Mouse (Mus musculus) forebrain, postnatal 0 days (tissue): ENCODE measurements around the gene Abi3bp. TPM values are rescaled to one million over a fixed set of nuclear protein-coding genes. Genes with fewer than 3 reads are reported as not detected.

ENCODE experiments used
- ATAC-seq: fragments of 200-750 bp; cut with Nextera tagmentation; 2 replicates; pipeline ENCODE4 v1.8.0; 2017; ENCODE audit warnings: mild to moderate bottlenecking, moderate library complexity
- DNase-seq: peaks from one replicate; pipeline ENCODE4 v3.0.0-alpha.2; 2015
- H3K27ac ChIP-seq: fragments of 300-500 bp; sonication (generic); 2 replicates; pipeline ENCODE4 v1.5.1; 2014; ENCODE audit warnings: low read depth, mild to moderate bottlenecking, antibody characterized with exemption, low read length, moderate library complexity, mixed read lengths
- H3K27me3 ChIP-seq: fragments of 300-500 bp; sonication (generic); 2 replicates; pipeline ENCODE4 v1.6.1; 2014; ENCODE audit warnings: mild to moderate bottlenecking, low read length, mixed read lengths; ENCODE audit not compliant: insufficient read depth
- H3K36me3 ChIP-seq: fragments of 300-500 bp; sonication (generic); 2 replicates; pipeline ENCODE4 v1.6.1; 2014; ENCODE audit warnings: mild to moderate bottlenecking, moderate library complexity; ENCODE audit not compliant: insufficient read depth
- H3K4me1 ChIP-seq: fragments of 300-500 bp; sonication (generic); 2 replicates; pipeline ENCODE4 v1.6.1; 2014; ENCODE audit warnings: antibody characterized with exemption; ENCODE audit not compliant: insufficient read depth
- H3K4me2 ChIP-seq: fragments of 300-500 bp; sonication (generic); 2 replicates; pipeline ENCODE4 v1.6.1; 2014; ENCODE audit warnings: low read depth, mild to moderate bottlenecking, moderate library complexity
- H3K4me3 ChIP-seq: fragments of 300-500 bp; sonication (generic); 2 replicates; pipeline ENCODE4 v1.5.1; 2014; ENCODE audit warnings: low read depth, low read length, mixed read lengths
- H3K9ac ChIP-seq: fragments of 300-500 bp; sonication (generic); 2 replicates; pipeline ENCODE4 v1.6.1; 2014; ENCODE audit warnings: mild to moderate bottlenecking
- H3K9me3 ChIP-seq: fragments of 300-500 bp; sonication (generic); 2 replicates; pipeline ENCODE4 v1.6.1; 2016; ENCODE audit warnings: low read length
- CTCF ChIP-seq: sonication (generic); IDR thresholded peaks from 2 replicates; pipeline ENCODE4 v1.5.1; 2016; ENCODE audit warnings: antibody characterized with exemption, control low read depth, low read depth
- WGBS: fragments of 180-500 bp; shearing (Covaris S2); extraction: QIAGEN DNeasy Blood & Tissue Kit; methylation state at CpG from one replicate; pipeline ENCODE4 v1.1.7; 2014; 5-methylcytosine and 5-hydroxymethylcytosine counted together
- polyA plus RNA-seq: library from polyadenylated mRNA; unstranded; fragments of >200 nt; fragmentation: Nextera tagmentation; extraction: Ambion mirVana; gene quantifications from 2 replicates; pipeline ENCODE4 v1.2.1, GENCODE M21; 2015
- total RNA-seq: library from RNA; depleted of rRNA; stranded (reverse); fragments of >200 nt; gene quantifications from 2 replicates; pipeline ENCODE4 v1.2.3, GENCODE M21; 2014

Abi3bp gene
- total and polyA plus RNA-seq, 2 experiments from 2014 or later = 0.64 to 1.2 TPM

GRCm38 (mm10) chr16:56715608-56716007 is 237.9 kb downstream of the Abi3bp start:
- DNase-seq (no peak), ATAC-seq (no peak)
- TF ChIP-seq CTCF = no peak
- Histone ChIP-seq H3K4me2 (peak overlapping the region; percentile 75), H3K9ac (no peak overlapping the region), H3K4me3 (no peak overlapping the region), H3K27me3 (no peaks in the 10 kb centered on the region), H3K9me3 (no peaks in the 10 kb centered on the region), H3K4me1 (peaks cover 9% of the 10 kb centered on the region; the same call in 1 of the 2 replicates), H3K27ac (no peak overlapping the region), H3K36me3 (peaks cover 16% of the 10 kb centered on the region)
- WGBS = 87% methylated on average over 3 of the region's 3 CpGs

- Histone ChIP-seq H3K4me2 (peak overlapping the region; percentile 75), H3K9ac (peak overlapping the region; percentile 88), H3K9me3 (no peaks in the 10 kb centered on the region), H3K4me3 (peak overlapping the region; percentile 76), H3K27ac (peak overlapping the region; percentile 95), H3K36me3 (peaks cover 5% of the 10 kb centered on the region; the same call in 1 of the 2 replicates), H3K27me3 (no peaks in the 10 kb centered on the region), H3K4me1 (peaks cover 9% of the 10 kb centered on the region; the same call in 1 of the 2 replicates)
- under 1% methylated on average over 36 of the region's 38 CpGs for WGBS
- no peak for TF ChIP-seq CTCF
- ATAC-seq = peak; percentile 54
- peak; percentile 22 for DNase-seq
Observed at GRCm38 (mm10) chr16:56716557-56717179, 239.0 kb downstream of the Abi3bp start.

- Histone ChIP-seq H3K36me3 (no peaks in the 10 kb centered on the region), H3K9me3 (no peaks in the 10 kb centered on the region), H3K27me3 (no peaks in the 10 kb centered on the region), H3K4me1 (peaks cover 9% of the 10 kb centered on the region; the same call in 1 of the 2 replicates), H3K4me3 (peak within 1 kb of the TSS; percentile 76), H3K4me2 (peak within 1 kb of the TSS; percentile 75), H3K27ac (peak within 1 kb of the TSS; percentile 95), H3K9ac (peak within 1 kb of the TSS; percentile 88)
- peak; percentile 100 for DNase-seq
- 3% methylated on average over 62 of the region's 62 CpGs for WGBS
- no peak for TF ChIP-seq CTCF
- peak; percentile 97 for ATAC-seq
Observed at GRCm38 (mm10) chr16:56717224-56718200, 239.8 kb downstream of the Abi3bp start, which contains the start of gene Tfg. TSS of gene Tfg (minus strand) at chr16:56717450.

GRCm38 (mm10) chr16:56719031-56719430 is 241.4 kb downstream of the Abi3bp start:
- no peak for TF ChIP-seq CTCF
- no peak overlapping the region for H3K9ac ChIP-seq
- H3K4me2 ChIP-seq = no peak overlapping the region
- no peak overlapping the region for H3K27ac ChIP-seq
- ATAC-seq (no peak), DNase-seq (no peak)
- H3K36me3 ChIP-seq = no peaks in the 10 kb centered on the region
- no peaks in the 10 kb centered on the region for H3K27me3 ChIP-seq
- no peaks in the 10 kb centered on the region for H3K9me3 ChIP-seq
- no peak overlapping the region for H3K4me3 ChIP-seq
- peaks cover 9% of the 10 kb centered on the region; the same call in 1 of the 2 replicates for H3K4me1 ChIP-seq

- Histone ChIP-seq H3K9ac (no peak overlapping the region), H3K4me1 (0 out of 2 replicates have a peak, but pooled peaks cover 4% of the 10 kb centered on the region), H3K9me3 (no peaks in the 10 kb centered on the region), H3K36me3 (no peaks in the 10 kb centered on the region), H3K4me3 (no peak overlapping the region), H3K27ac (no peak overlapping the region), H3K27me3 (no peaks in the 10 kb centered on the region), H3K4me2 (no peak overlapping the region)
- 71% methylated on average over 4 of the region's 4 CpGs for whole genome bisulfite sequencing
- TF ChIP-seq CTCF = no peak
- ATAC-seq (no peak), DNase-seq (no peak)
Observed at GRCm38 (mm10) chr16:56722357-56722756, 244.7 kb downstream of the Abi3bp start.

GRCm38 (mm10) chr16:56724927-56725326 is 247.2 kb downstream of the Abi3bp start:
- no peak overlapping the region for H3K9ac ChIP-seq
- H3K4me2 ChIP-seq = no peak overlapping the region
- H3K27me3 ChIP-seq = no peaks in the 10 kb centered on the region
- no peak overlapping the region for H3K4me3 ChIP-seq
- H3K4me1 ChIP-seq = no peaks in the 10 kb centered on the region
- DNase-seq (no peak), ATAC-seq (no peak)
- H3K36me3 ChIP-seq = no peaks in the 10 kb centered on the region
- no peak overlapping the region for H3K27ac ChIP-seq
- no peaks in the 10 kb centered on the region for H3K9me3 ChIP-seq
- no peak for TF ChIP-seq CTCF
- 84% methylated on average over 10 of the region's 10 CpGs for WGBS
